Mouse (Mus musculus) left cerebral cortex, adult 11 months (tissue): ENCODE data around the gene Elk4.

Experiments used
- DNase-seq: peaks from one replicate; pipeline ENCODE4 v3.0.0; 2022; ENCODE audit warnings: low spot score

Elk4 gene

DNA sequence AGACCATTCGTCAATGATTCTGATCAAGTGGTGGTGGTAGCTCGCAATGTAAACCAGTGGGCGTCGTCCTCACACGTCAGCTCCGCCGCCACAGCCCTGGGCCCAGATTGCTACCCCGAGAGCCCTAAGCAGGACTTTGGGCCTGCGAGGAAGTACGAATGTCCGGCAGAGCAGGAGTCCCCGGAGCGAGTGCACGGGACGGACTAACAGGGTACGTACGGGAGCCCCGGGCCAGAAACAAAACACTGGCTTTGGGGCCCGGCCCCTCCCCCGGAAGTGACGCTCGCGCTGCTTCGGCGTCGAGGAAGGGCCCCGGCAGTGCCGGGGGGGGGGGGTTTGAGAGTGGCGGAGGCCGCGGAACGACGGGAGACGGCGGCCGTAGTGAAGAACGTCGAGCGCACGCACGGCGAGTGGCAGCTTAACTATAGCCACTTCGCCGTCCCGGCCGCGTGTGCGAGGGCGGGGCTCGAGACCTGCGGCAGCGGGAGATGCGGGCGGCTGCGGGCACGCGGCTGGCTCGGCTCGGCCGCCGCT lies at the start of gene Elk4:
Gene Elk4 (plus strand): TSS at position 326 of the 534 bp plus-strand sequence.
- DNase-seq = peak; percentile 76

GRCm38 (mm10) chr1:131961004-131961403 lies 46.4 kb upstream of the Elk4 start:
- DNase-seq = no peak

- no peak for DNase-seq
These were observed 44.8 kb upstream of the Elk4 start, which contains the start of gene Slc45a3 for GRCm38 (mm10) chr1:131962606-131963084. TSS of gene Slc45a3 (plus strand) at chr1:131962967.

- DNase-seq = no peak
These were observed 44.1 kb upstream of the Elk4 start for GRCm38 (mm10) chr1:131963085-131963951.

DNA sequence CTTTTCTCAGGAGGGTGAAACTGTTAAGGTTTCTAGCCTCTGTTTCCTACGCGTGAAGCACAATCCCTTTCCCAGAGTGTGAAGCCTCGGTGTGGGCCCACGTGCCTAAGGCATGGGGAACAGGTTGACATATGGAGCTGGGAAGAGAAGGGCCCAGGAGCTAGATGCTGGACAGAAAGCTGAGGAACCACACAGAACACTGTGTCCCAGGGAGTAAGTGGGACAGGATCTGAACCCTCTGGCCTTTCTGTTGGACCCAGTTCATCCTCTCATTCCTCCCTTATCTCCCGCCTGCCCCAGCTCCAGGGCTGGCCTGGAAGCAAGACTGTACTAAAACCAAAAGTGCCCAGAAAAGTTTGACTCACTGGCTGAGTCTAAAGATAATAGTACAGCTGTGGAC lies 43.3 kb upstream of the Elk4 start:
- no peak for DNase-seq

- no peak for DNase-seq
These were observed 42.8 kb upstream of the Elk4 start for GRCm38 (mm10) chr1:131964580-131964979.

GRCm38 (mm10) chr1:131965818-131966217 lies 41.6 kb upstream of the Elk4 start:
- no peak for DNase-seq

- DNase-seq = no peak
These were observed 40.1 kb upstream of the Elk4 start for GRCm38 (mm10) chr1:131967336-131967735.

GRCm38 (mm10) chr1:131968556-131968955 lies 38.9 kb upstream of the Elk4 start:
- no peak for DNase-seq

DNA sequence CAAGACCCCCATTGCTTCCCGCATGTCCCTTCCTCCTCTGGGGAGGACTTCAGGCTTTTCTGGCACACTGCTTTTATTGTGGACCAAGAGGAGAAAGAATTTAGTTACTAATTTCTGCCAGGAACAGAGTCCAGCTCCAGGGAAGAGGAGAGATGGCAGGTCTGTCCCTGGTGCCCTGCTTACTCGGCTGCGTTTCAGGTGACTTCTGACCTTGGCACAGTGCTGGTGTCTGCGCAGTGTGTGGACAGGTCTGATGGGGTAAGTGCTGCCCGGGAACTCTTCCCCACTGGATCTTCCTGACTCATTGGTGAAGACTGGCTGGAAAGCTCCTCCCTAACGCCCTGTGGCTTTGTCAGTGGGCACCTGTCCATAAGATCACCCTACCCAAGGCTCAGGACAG lies 38.4 kb upstream of the Elk4 start:
- no peak for DNase-seq

DNA sequence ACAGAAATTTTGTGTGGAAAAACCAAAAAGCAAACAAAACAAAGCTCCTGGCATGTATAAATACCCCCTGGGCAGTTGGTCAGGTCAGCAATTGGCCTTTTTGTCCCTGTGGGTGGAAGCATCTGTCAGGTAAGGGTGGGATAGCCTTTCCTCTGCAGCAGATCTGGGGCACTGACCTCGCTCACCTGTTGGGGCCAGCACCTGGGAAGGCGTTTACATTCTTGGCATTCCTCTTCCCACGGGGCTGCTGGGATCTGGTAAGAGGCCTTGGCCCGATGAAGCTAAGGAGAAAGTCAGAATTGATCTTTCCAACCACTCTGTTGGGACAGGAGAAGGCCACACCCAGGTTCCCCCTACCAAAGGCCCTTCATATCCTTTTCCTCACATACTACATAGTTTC lies 37.6 kb upstream of the Elk4 start:
- DNase-seq = no peak

- DNase-seq = no peak
These were observed 37.1 kb upstream of the Elk4 start for GRCm38 (mm10) chr1:131970322-131970660.

DNA sequence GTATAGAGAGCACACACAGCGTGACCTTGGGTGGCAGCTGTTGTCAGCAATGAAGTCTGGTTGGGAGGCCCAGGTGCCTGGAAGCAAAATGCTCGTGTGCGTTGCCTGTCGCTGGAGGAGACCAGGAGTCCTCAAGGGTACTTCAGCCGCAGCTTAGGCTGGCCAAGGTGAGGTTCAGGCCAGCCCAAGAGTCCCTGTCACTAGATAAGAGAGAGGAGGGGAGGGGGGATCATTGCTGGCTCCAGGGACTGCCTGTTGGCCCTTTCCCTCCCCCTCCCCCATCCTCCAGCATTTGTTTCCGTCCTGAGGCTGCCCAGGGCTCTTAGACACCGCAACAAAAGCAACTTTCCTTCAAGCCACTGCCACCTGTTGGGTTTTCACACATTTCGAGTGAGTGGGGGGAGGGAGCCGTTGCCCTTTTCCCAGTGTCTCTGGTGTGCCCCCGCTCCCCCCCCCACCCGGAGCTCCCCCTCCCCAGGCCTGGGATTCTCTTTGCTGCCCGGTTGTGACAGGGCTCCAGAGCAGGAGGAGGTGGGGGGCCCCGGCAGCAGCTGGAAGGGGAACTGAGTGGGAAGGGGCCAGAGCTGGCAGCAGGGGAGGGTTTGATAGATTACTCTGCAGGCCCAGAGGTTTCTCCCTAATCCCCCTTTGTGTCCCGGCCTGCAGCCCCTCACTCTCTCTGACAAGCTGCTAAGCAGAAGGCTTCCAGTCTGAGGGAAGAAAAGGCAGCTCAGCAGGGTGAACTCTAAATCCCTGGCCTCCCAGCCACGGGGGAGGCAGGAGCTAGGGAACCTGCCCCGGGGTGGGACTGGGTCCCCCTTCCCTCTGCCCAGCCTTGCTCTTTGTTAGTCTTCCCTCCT lies 36.5 kb upstream of the Elk4 start:
- DNase-seq = no peak

DNA sequence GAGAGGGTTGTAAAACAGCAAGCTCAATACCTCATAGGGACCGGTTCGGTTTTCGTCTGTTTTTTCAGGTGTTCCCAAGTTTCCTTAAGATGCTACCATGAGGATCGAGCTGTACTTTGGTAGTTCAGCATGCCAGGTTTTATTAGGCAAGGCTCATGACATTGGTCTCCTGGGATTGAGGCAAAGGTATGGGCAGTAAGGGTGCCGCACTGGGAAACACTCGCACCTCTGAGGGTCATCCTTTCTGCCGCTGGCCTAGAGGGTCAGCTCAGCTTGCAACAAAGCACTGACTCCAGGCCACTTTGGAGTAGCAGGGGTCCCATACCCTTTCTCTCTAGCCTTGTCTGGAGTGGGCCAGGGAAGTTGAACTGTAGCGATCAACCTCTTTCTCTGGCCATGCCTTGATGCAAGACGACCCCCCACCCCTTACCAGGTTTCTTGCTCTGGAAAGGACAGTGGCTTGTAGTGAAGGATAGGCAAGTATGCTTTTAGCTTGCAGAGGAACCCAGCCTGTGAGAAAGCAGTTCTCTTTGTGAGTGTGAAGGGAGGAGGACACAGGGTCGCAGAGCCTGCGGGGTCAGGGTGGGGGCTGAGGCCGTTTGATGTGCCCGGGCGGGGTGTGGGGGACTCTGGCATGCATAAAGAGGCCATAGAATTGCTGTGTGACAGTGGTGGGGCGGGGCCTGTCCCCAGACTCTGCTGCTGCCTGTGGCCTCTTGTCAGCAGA lies 35.5 kb upstream of the Elk4 start:
- DNase-seq = no peak

GRCm38 (mm10) chr1:131972498-131973334 lies 34.7 kb upstream of the Elk4 start:
- DNase-seq = no peak

- no peak for DNase-seq
These were observed 33.4 kb upstream of the Elk4 start for GRCm38 (mm10) chr1:131973991-131974390.

GRCm38 (mm10) chr1:131976886-131977285 lies 30.5 kb upstream of the Elk4 start:
- DNase-seq = no peak

- DNase-seq = no peak
These were observed 26.9 kb upstream of the Elk4 start for GRCm38 (mm10) chr1:131980471-131980870.

DNA sequence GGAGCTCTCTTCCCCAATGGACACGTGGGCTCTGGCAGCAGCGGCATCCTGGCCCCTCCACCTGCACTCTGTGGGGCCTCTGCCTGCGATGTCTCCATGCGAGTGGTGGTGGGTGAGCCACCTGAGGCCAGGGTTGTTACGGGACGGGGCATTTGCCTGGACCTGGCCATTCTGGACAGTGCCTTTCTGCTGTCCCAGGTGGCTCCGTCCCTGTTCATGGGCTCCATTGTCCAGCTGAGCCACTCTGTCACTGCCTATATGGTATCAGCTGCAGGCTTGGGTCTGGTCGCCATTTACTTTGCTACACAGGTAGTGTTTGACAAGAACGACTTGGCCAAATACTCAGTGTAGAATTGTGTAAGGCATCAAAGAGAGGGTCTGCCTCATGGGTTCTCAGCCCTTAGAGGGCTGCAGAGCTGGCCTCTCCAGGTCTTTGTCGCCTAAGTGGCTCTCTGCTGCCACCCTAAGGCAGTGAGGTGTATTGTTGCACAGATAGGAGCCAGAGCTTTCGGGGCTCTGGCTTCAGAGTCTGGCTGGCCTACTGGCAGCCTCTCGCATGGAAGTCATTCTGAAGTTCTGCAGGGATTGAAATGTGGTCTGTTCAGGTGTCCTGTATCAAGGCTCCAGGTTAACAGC lies 25.9 kb upstream of the Elk4 start:
- peak; percentile 46 for DNase-seq

- peak; percentile 33 for DNase-seq
These were observed 24.5 kb upstream of the Elk4 start for GRCm38 (mm10) chr1:131982907-131983306.

- no peak for DNase-seq
These were observed 23.6 kb upstream of the Elk4 start for GRCm38 (mm10) chr1:131983806-131984205.
